In genomic region chr6:51540525-51540924, GRCm38 (mm10) we compare ENCODE assay signal across 27 mouse cellular contexts. TPM values are rescaled to one million over a fixed set of nuclear protein-coding genes. Genes with fewer than 3 reads are reported as not detected.
DNase-seq lines count a peak whose midpoint lies in the region; ATAC-seq and TF ChIP-seq lines count a peak whose summit lies in the region.
"Had no signal": no experiment of that assay in that cellular context is flagged by ENCODE, and none has a peak within 500 bp of the region (broad histone marks: within the 10 kb centered on the region; RNA-seq: fewer than 3 reads in every experiment).

No protein-coding gene starts in this region.

- 78% methylated on average over 6 of the region's 6 CpGs for WGBS in intestine, embryonic 16.5 days
- 68% methylated on average over 6 of the region's 6 CpGs for WGBS in intestine, postnatal 0 days
- WGBS in liver, embryonic 16.5 days (ENCODE audit: insufficient replicate concordance) = 51% methylated on average over 6 of the region's 6 CpGs
- WGBS in hindbrain, embryonic 13.5 days = 91% methylated on average over 6 of the region's 6 CpGs

- ATAC-seq in intestine, embryonic 16.5 days = peak; percentile 47; the same call in 1 of the 2 replicates
- no peak; the same call in 1 of the 2 replicates for ATAC-seq in intestine, postnatal 0 days
- peak; percentile 71 for ATAC-seq in liver, embryonic 16.5 days (ENCODE audit: low read depth)
- no peak for ATAC-seq in hindbrain, embryonic 13.5 days (ENCODE audit: low FRiP score)
- ATAC-seq: activated CD4-positive, CD25-positive, alpha-beta regulatory T cell, adult 4 months; forebrain, embryonic 14.5 days had no signal

- H3K9ac ChIP-seq in intestine, embryonic 16.5 days (ENCODE audit: low read depth, low read length) = no peak overlapping the region
- no peak overlapping the region for H3K9ac ChIP-seq in intestine, postnatal 0 days (ENCODE audit: low read depth, low read length)
- H3K9ac ChIP-seq in liver, embryonic 16.5 days (ENCODE audit: low read depth, low read length) = no peak overlapping the region
- H3K9ac ChIP-seq in hindbrain, embryonic 13.5 days = no peak overlapping the region
- H3K9ac ChIP-seq: embryonic facial prominence, embryonic 12.5 days; hindbrain, embryonic 14.5 days; liver, embryonic 14.5 days; neural tube, embryonic 13.5 days had no signal

- no peak overlapping the region for H3K27ac ChIP-seq in intestine, embryonic 16.5 days (ENCODE audit: low read length)
- H3K27ac ChIP-seq in intestine, postnatal 0 days (ENCODE audit: low read depth, low read length) = no peak overlapping the region
- H3K27ac ChIP-seq in liver, embryonic 16.5 days (ENCODE audit: low read length) = peak overlapping the region; percentile 73
- H3K27ac ChIP-seq in hindbrain, embryonic 13.5 days = no peak overlapping the region
- H3K27ac ChIP-seq: embryonic facial prominence, embryonic 12.5 days; hindbrain, embryonic 14.5 days; liver, embryonic 14.5 days; macrophage; neural tube, embryonic 13.5 days had no signal

- no peak overlapping the region for H3K4me2 ChIP-seq in intestine, embryonic 16.5 days (ENCODE audit: low read depth, low read length)
- H3K4me2 ChIP-seq in intestine, postnatal 0 days (replicated peaks; ENCODE audit: low read depth) = no peak overlapping the region
- no peak overlapping the region for H3K4me2 ChIP-seq in liver, embryonic 16.5 days (ENCODE audit: low read depth, low read length)
- H3K4me2 ChIP-seq in hindbrain, embryonic 13.5 days = no peak overlapping the region
- H3K4me2 ChIP-seq: embryonic facial prominence, embryonic 12.5 days; heart, embryonic 11.5 days; hindbrain, embryonic 14.5 days; midbrain, embryonic 11.5 days; neural tube, embryonic 13.5 days had no signal

- H3K36me3 ChIP-seq in intestine, embryonic 16.5 days (ENCODE audit: control insufficient read depth, insufficient read depth, low read length) = no peaks in the 10 kb centered on the region
- H3K36me3 ChIP-seq in intestine, postnatal 0 days (ENCODE audit: control insufficient read depth, insufficient read depth) = no peaks in the 10 kb centered on the region
- no peaks in the 10 kb centered on the region for H3K36me3 ChIP-seq in liver, embryonic 16.5 days (ENCODE audit: control insufficient read depth, insufficient read depth)
- peaks cover 11% of the 10 kb centered on the region for H3K36me3 ChIP-seq in hindbrain, embryonic 13.5 days
- H3K36me3 ChIP-seq: embryonic facial prominence, embryonic 12.5 days had no signal

- no peak overlapping the region for H3K4me3 ChIP-seq in intestine, embryonic 16.5 days (ENCODE audit: low read length)
- no peak overlapping the region for H3K4me3 ChIP-seq in intestine, postnatal 0 days (ENCODE audit: low read depth, low read length)
- no peak overlapping the region for H3K4me3 ChIP-seq in liver, embryonic 16.5 days (ENCODE audit: low read depth, low read length)
- no peak overlapping the region for H3K4me3 ChIP-seq in hindbrain, embryonic 13.5 days
- H3K4me3 ChIP-seq: embryonic facial prominence, embryonic 12.5 days; neural tube, embryonic 13.5 days had no signal

- no peaks in the 10 kb centered on the region for H3K27me3 ChIP-seq in intestine, embryonic 16.5 days (replicated peaks; ENCODE audit: control insufficient read depth, insufficient read depth, low read length)
- no peaks in the 10 kb centered on the region for H3K27me3 ChIP-seq in intestine, postnatal 0 days (replicated peaks; ENCODE audit: control insufficient read depth, insufficient read depth, low read length)
- no peaks in the 10 kb centered on the region for H3K27me3 ChIP-seq in liver, embryonic 16.5 days (ENCODE audit: control insufficient read depth, insufficient read depth, low read depth, low read length)
- no peaks in the 10 kb centered on the region for H3K27me3 ChIP-seq in hindbrain, embryonic 13.5 days
- H3K27me3 ChIP-seq: embryonic facial prominence, embryonic 12.5 days; neural tube, embryonic 13.5 days had no signal

- peak; percentile 56 for DNase-seq in lung, postnatal 36 days
- no peak for DNase-seq in lung, postnatal 14 days
- no peak for DNase-seq in heart, postnatal 4 days
- DNase-seq in right cerebral cortex, postnatal 36 days (ENCODE audit: low spot score in 2 of 2) = no peak
- DNase-seq: adrenal gland, adult 2 months; cerebellum, adult 9-10 months; cerebellum, postnatal 36 days; gastrocnemius, postnatal 14 days; heart, adult 11 months; heart, postnatal 36 days; kidney, adult 8-10 months; kidney, postnatal 14 days; thymus, adult 2 months; thymus, postnatal 4 days had no signal

- no peak for TF ChIP-seq CTCF in intestine, postnatal 0 days (IDR thresholded peaks at IDR 0.05; ENCODE audit: low read depth)

- peaks cover 3% of the 10 kb centered on the region; the same call in 1 of the 2 replicates for H3K9me3 ChIP-seq in intestine, embryonic 16.5 days (ENCODE audit: control insufficient read depth, low read length)
- H3K9me3 ChIP-seq in intestine, postnatal 0 days (ENCODE audit: control insufficient read depth) = no peaks in the 10 kb centered on the region
- no peaks in the 10 kb centered on the region for H3K9me3 ChIP-seq in liver, embryonic 16.5 days (replicated peaks; ENCODE audit: control insufficient read depth, low read length)
- H3K9me3 ChIP-seq in hindbrain, embryonic 13.5 days = no peaks in the 10 kb centered on the region
- H3K9me3 ChIP-seq: embryonic facial prominence, embryonic 12.5 days; neural tube, embryonic 13.5 days had no signal

- H3K4me1 ChIP-seq in intestine, embryonic 16.5 days (ENCODE audit: control insufficient read depth, insufficient read depth, low read length) = peaks cover 9% of the 10 kb centered on the region
- H3K4me1 ChIP-seq in intestine, postnatal 0 days (replicated peaks; ENCODE audit: control insufficient read depth, insufficient read depth, low read length) = no peaks in the 10 kb centered on the region
- H3K4me1 ChIP-seq in liver, embryonic 16.5 days (ENCODE audit: control insufficient read depth, low read depth, low read length) = peaks cover 11% of the 10 kb centered on the region
- H3K4me1 ChIP-seq in hindbrain, embryonic 13.5 days (replicated peaks) = peaks cover 15% of the 10 kb centered on the region

RNA-seq across cellular contexts. Expression of gene Snx10, which starts 16.8 kb away (rescaled TPM):
- polyA plus RNA-seq in intestine, embryonic 16.5 days (2015; fragmentation: Nextera tagmentation; extraction: Ambion mirVana) = 11.3 and 12.1 TPM in 2 replicates
- polyA plus RNA-seq in intestine, postnatal 0 days (2015; fragmentation: Nextera tagmentation; extraction: Ambion mirVana) = 8.4 and 10.1 TPM in 2 replicates
- polyA plus RNA-seq in liver, embryonic 16.5 days (2015; fragmentation: Nextera tagmentation; extraction: Ambion mirVana) = 8.8 TPM in 2 replicates
- total RNA-seq in heart, postnatal 4 days (2021) = 10 to 100 TPM in 1 of 2 experiments, 1 to 10 TPM in 1; 7.9 to 10.4 TPM
- 47.9 and 51.3 TPM in 2 replicates for polyA plus RNA-seq in hindbrain, embryonic 13.5 days (2015; fragmentation: Nextera tagmentation; extraction: Ambion mirVana)

Comparison
In these comparisons a context has a peak if more than half of its experiments do, and no peak if none do; other contexts are left out.
1. ATAC-seq: peak in intestine, embryonic 16.5 days (single experiment) and liver, embryonic 16.5 days (single experiment); none in intestine, postnatal 0 days (single experiment) and hindbrain, embryonic 13.5 days (single experiment).